Mouse (Mus musculus): ENCODE data around the gene Ror1. TPM values are rescaled to one million over a fixed set of nuclear protein-coding genes. Genes with fewer than 3 reads are reported as not detected.

Ror1 gene
- polyA plus RNA-seq, 1 experiment = not detected

DNA sequence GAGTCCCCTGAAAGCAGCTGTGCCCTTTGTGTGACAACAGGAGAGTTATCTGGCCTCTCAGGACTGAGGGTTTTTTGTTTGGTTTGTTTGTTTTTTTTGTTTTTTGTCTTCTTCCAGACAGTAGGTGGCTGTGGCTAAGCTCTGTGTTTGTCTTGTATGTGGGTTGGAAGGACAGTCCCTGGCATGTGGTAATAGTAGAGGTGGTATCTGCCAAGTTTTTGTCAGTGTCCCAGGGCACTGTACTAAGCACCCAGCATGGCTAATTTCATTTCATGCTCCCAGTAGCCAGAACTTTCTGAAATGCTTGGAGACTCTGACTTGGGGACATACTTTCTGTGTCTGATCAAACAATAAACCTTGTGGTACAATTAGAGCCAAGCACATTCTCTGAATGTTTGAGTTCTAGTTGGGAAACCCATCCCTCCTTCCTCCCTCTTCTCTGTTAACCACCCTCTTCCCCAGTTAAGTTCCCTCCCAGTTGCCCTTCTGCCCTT is 256.3 kb downstream of the Ror1 start:
- no peak overlapping the region for H3K4me3 ChIP-seq (ENCODE audit: insufficient read depth, low read depth, low read length)
- no peak for TF ChIP-seq CTCF (IDR thresholded peaks at IDR 0.05; ENCODE audit: insufficient read depth, low read depth, low read length)
- TF ChIP-seq POLR2A (IDR thresholded peaks at IDR 0.05; ENCODE audit: insufficient read depth, low read depth, low read length) = no peak

DNA sequence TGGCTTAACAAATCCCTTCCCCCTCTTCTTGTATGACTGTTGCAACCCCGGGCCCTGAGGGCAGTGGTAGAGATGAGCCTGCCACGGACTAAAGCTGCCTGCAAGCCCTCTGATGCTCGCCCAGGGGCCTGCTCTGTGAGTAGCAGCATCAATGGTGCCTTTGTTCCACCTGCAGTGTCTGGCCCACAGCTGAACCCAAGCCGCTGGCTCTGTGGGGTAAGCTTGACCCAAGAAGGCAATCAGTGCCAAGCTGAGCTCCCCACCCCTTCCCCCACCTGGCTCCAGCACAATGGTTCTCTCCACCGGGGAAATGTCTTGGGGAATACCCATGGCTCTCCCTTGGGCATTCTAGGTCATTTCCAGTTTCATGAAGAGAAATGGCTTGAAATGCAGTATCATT is 260.0 kb downstream of the Ror1 start:
- no peak overlapping the region for H3K27ac ChIP-seq (ENCODE audit: insufficient read depth, low read depth, low read length)
- TF ChIP-seq POLR2A (IDR thresholded peaks at IDR 0.05; ENCODE audit: insufficient read depth, low read depth, low read length) (no peak), CTCF (IDR thresholded peaks at IDR 0.05; ENCODE audit: insufficient read depth, low read depth, low read length) (no peak)
- 34% methylated on average over 5 of the region's 5 CpGs for WGBS

More for the DNA sequence above, 256.3 kb downstream of the Ror1 start:
- no peak overlapping the region for H3K27ac ChIP-seq (ENCODE audit: insufficient read depth, low read depth, low read length)
- no peaks in the 10 kb centered on the region for H3K4me1 ChIP-seq (ENCODE audit: control insufficient read depth, insufficient read depth, low read length)

DNA sequence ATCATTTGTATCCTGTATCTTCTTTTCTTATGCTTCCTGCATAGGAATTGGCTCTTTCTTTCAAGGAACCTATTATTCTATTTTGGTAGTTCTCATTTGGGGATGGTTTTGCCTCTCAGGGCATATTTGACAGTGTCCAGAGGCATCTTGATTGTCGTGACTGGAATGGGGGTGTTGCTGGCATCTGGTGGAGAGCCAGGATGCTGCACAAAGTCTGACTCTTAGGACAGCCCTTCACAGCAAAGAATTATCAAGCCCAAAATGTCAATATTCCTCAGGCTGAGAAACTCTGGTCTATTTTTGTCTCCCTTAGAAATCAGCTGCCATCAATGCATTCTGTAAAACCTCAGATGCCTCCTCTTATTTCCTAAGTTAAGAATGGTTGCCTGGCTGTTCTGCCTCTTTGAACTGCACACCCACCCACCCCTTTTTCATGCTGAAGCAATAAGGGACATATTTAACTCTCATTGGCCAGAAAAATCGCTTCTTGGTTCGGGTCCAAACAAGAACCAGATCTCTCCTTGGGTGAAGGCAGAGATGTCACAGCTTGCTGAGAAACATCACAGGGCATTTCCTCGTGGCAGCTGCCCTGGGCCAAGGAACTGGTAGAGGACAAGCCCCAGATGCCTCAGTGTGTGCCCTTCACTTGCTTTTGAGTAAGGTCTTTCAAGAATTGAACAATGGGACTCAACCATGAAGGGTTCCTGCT is 262.4 kb downstream of the Ror1 start:
- TF ChIP-seq POLR2A (IDR thresholded peaks at IDR 0.05; ENCODE audit: insufficient read depth, low read depth, low read length) (no peak), CTCF (IDR thresholded peaks at IDR 0.05; ENCODE audit: insufficient read depth, low read depth, low read length) (no peak)
- 77% methylated on average over 4 of the region's 4 CpGs for WGBS

More for the DNA sequence above, 260.0 kb downstream of the Ror1 start:
- H3K4me1 ChIP-seq (ENCODE audit: control insufficient read depth, insufficient read depth, low read length) = no peaks in the 10 kb centered on the region
- H3K4me3 ChIP-seq (ENCODE audit: insufficient read depth, low read depth, low read length) = no peak overlapping the region

DNA sequence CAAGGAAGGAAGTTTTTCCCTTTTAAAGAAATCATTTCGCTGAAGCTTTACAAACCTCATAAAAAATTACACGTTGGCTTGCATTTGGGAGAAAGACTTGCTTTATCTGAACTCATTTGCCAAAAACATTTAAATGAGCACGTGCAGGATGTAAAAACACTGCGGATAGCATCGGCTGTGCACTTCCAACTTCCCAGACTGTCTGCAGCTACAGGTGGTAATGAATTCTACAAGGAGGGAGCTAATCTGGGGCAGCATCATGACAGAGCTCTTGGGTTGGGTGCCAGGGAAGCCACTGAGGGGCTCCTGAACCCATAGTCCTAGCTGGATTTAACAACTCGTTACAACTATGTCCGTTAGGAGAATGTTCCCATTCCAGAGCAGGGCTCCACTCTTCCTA is 268.1 kb downstream of the Ror1 start:
- whole genome bisulfite sequencing = 85% methylated on average over 7 of the region's 7 CpGs
- Histone ChIP-seq H3K4me3 (ENCODE audit: insufficient read depth, low read depth, low read length) (no peak overlapping the region), H3K27ac (ENCODE audit: insufficient read depth, low read depth, low read length) (no peak overlapping the region), H3K4me1 (ENCODE audit: control insufficient read depth, insufficient read depth, low read length) (no peaks in the 10 kb centered on the region)
- TF ChIP-seq POLR2A (IDR thresholded peaks at IDR 0.05; ENCODE audit: insufficient read depth, low read depth, low read length) (no peak), CTCF (IDR thresholded peaks at IDR 0.05; ENCODE audit: insufficient read depth, low read depth, low read length) (no peak)

More for the DNA sequence above, 262.4 kb downstream of the Ror1 start:
- Histone ChIP-seq H3K4me3 (ENCODE audit: insufficient read depth, low read depth, low read length) (no peak overlapping the region), H3K27ac (ENCODE audit: insufficient read depth, low read depth, low read length) (no peak overlapping the region), H3K4me1 (ENCODE audit: control insufficient read depth, insufficient read depth, low read length) (no peaks in the 10 kb centered on the region)

DNA sequence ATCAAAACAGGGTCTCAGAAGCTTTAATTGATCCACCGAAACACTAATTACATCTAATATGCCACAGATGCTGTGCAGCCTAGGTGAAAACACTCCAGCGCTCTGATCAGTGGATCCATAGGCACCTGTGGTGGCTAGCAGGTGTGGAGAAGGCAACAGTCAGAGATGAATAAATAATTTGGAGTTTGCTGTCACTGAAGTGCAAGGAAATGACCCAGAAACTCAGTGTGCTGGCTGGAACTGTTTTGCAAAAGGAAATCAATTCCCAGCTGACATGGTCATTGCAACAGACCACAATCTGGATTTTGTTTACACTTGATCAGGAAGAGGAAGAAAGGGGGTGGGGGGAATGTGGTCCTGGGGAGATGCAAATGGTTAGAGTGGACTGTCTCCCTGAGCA is 273.1 kb downstream of the Ror1 start:
- Histone ChIP-seq H3K4me1 (ENCODE audit: control insufficient read depth, insufficient read depth, low read length) (no peaks in the 10 kb centered on the region), H3K27ac (ENCODE audit: insufficient read depth, low read depth, low read length) (no peak overlapping the region), H3K4me3 (ENCODE audit: insufficient read depth, low read depth, low read length) (no peak overlapping the region)
- WGBS = 95% methylated on average over 2 of the region's 2 CpGs
- TF ChIP-seq CTCF (IDR thresholded peaks at IDR 0.05; ENCODE audit: insufficient read depth, low read depth, low read length) (no peak), POLR2A (IDR thresholded peaks at IDR 0.05; ENCODE audit: insufficient read depth, low read depth, low read length) (no peak)

DNA sequence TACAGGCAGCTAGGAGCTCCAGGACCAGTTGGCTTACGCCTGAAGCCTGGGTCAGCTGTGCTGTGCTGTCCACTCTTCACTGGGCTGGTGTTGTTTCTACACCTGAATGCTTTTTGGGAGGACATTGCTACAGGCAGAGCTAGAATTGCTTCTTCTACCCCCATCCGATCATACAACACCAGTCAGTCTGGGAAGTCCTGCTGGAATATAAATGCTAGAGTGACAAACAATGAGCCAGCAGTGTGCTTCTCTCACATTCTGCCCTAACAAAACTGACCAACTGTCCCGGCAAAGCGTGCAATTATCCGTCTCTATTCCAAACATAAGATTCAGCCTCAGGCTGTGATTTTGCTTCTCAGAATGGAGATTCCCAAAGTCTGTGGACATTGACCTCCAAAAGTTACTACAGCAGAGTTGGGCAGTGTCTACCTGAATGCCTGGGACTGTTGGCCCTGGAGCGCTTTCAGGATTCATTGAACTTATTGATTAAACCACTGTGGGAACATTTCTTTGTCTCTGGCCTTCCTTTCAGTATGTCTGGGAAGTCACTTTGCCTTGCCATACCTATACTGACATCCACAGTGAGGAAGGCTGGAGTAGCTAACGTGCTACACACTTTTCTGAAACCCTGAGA is 274.1 kb downstream of the Ror1 start:
- no peak overlapping the region for H3K4me3 ChIP-seq (ENCODE audit: insufficient read depth, low read depth, low read length)
- WGBS = 91% methylated on average over 7 of the region's 7 CpGs
- no peaks in the 10 kb centered on the region for H3K4me1 ChIP-seq (ENCODE audit: control insufficient read depth, insufficient read depth, low read length)

DNA sequence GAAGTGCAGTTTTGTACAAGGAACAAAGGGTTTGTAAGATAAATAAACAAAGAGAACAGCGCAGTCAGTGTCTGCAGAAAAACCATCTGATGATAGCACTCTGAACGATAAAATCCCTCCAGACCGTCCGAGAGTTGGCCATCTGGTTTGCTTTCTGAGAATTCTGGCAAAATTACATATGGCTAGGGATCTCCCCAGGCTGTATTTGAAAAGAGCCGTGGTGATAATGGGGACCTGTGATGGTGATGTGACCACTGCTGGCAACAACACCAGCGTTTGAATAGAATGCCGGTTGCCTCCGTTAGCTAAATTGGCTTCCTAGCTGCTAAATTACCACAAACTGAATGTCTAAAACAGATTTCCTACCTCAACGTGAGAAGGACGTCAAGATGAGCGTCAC is 277.2 kb downstream of the Ror1 start:
- 46% methylated on average over 11 of the region's 11 CpGs for WGBS
- no peak overlapping the region for H3K27ac ChIP-seq (ENCODE audit: insufficient read depth, low read depth, low read length)
- TF ChIP-seq CTCF (IDR thresholded peaks at IDR 0.05; ENCODE audit: insufficient read depth, low read depth, low read length) = no peak
- TF ChIP-seq POLR2A (IDR thresholded peaks at IDR 0.05; ENCODE audit: insufficient read depth, low read depth, low read length) = no peak
- 0 out of 2 replicates have a peak, but pooled peaks cover 2% of the 10 kb centered on the region for H3K4me1 ChIP-seq (ENCODE audit: control insufficient read depth, insufficient read depth, low read length)
- H3K4me3 ChIP-seq (ENCODE audit: insufficient read depth, low read depth, low read length) = no peak overlapping the region

More for the DNA sequence above, 274.1 kb downstream of the Ror1 start:
- no peak overlapping the region for H3K27ac ChIP-seq (ENCODE audit: insufficient read depth, low read depth, low read length)
- TF ChIP-seq POLR2A (IDR thresholded peaks at IDR 0.05; ENCODE audit: insufficient read depth, low read depth, low read length) = no peak
- no peak for TF ChIP-seq CTCF (IDR thresholded peaks at IDR 0.05; ENCODE audit: insufficient read depth, low read depth, low read length)

DNA sequence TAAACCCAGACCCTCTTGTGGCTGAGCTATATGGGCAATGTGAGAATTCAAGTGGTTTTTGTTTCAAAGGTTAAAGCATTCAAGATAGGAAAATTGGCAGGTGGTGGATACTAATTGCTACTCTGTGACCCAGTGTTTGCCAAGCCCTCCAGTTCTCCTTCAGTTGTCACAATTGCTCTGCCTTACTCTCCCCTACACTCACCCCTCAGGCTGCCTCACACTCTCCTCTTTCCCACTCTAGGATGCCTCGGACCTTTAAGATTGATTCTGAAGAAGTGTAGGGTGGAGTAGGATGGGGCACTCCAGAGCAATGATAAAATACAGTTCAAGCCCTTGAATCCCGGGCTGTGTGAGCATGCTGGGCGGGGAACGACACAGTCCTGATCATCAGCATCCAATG is 278.2 kb downstream of the Ror1 start:
- Histone ChIP-seq H3K27ac (ENCODE audit: insufficient read depth, low read depth, low read length) (no peak overlapping the region), H3K4me3 (ENCODE audit: insufficient read depth, low read depth, low read length) (no peak overlapping the region), H3K4me1 (ENCODE audit: control insufficient read depth, insufficient read depth, low read length) (0 out of 2 replicates have a peak, but pooled peaks cover 2% of the 10 kb centered on the region)
- 78% methylated on average over 4 of the region's 4 CpGs for WGBS
- TF ChIP-seq CTCF (IDR thresholded peaks at IDR 0.05; ENCODE audit: insufficient read depth, low read depth, low read length) = no peak
- TF ChIP-seq POLR2A (IDR thresholded peaks at IDR 0.05; ENCODE audit: insufficient read depth, low read depth, low read length) = no peak

DNA sequence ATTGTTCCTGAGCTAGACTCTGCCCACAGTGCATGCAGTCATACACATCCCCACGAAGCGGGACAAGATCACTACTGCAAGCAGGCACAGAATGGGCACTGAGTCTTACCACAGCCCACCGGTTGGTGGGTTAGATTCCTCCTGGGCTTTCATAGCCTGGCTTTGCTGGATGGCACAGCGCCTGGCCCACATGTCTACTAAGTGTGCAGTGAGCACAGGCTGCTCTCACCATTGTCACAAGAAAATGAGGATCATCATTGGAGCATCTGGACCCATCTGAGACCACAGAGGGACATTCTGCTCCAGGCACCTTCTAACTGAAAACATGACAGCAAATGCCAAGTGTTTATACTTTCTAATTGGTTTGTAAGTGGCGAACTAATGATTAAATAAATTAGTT is 279.7 kb downstream of the Ror1 start:
- no peak overlapping the region for H3K27ac ChIP-seq (ENCODE audit: insufficient read depth, low read depth, low read length)
- TF ChIP-seq POLR2A (IDR thresholded peaks at IDR 0.05; ENCODE audit: insufficient read depth, low read depth, low read length) = no peak
- TF ChIP-seq CTCF (IDR thresholded peaks at IDR 0.05; ENCODE audit: insufficient read depth, low read depth, low read length) = no peak
- H3K4me1 ChIP-seq (ENCODE audit: control insufficient read depth, insufficient read depth, low read length) = 0 out of 2 replicates have a peak, but pooled peaks cover 2% of the 10 kb centered on the region
- 77% methylated on average over 5 of the region's 5 CpGs for WGBS
- H3K4me3 ChIP-seq (ENCODE audit: insufficient read depth, low read depth, low read length) = no peak overlapping the region

Measured in olfactory bulb, adult 2 months (tissue).